9 mouse cellular contexts compared by ENCODE assay signal in the genomic region with DNA sequence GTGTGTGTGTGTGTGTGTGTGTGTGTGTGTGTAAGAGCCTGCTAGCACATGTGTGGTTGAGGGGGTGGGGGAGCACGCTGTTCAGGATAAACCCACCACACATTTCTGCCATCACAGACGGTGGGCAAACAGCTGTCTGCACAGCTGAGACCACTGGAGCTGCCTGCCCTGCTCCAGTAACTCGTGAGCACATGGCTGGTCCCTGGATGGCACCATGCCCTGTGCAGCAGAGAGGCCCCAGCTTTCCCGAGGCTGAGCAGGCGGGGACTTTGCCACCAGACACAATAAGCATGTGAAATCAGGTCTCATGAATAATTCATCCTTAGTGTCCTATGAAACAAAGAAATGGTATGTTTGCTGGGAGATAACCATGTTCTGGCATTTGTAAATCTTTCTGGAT.
DNase-seq lines count a peak whose midpoint lies in the region; ATAC-seq lines count a peak whose summit lies in the region.
"Had no signal": no experiment of that assay in that cellular context is flagged by ENCODE, and none has a peak within 500 bp of the region (broad histone marks: within the 10 kb centered on the region; RNA-seq: fewer than 3 reads in every experiment).

No protein-coding gene starts in this region.

- intact Hi-C loops in gastrocnemius, postnatal 14 days (cut with DNase I; ENCODE audit: low total_unique reads), result loop anchor here (2.0 to 10.0 kb wide), 2 partner anchors 975 to 1017 kb away; no protein-coding TSS in a partner anchor
- intact Hi-C loops in gastrocnemius, postnatal 36 days (cut with DNase I), result loop anchor here (5.0 to 10.0 kb wide), 3 partner anchors 747 to 1367 kb away; no protein-coding TSS in a partner anchor

- peaks cover 29% of the 10 kb centered on the region for H3K4me1 ChIP-seq in limb, embryonic 15.5 days

- no peak overlapping the region for H3K4me2 ChIP-seq in limb, embryonic 15.5 days
- H3K4me2 ChIP-seq: limb, embryonic 12.5 days had no signal

- no peak overlapping the region for H3K4me3 ChIP-seq in limb, embryonic 15.5 days
- H3K4me3 ChIP-seq: limb, embryonic 12.5 days had no signal

- no peaks in the 10 kb centered on the region for H3K9me3 ChIP-seq in limb, embryonic 15.5 days
- H3K9me3 ChIP-seq: limb, embryonic 12.5 days had no signal

- H3K27me3 ChIP-seq in limb, embryonic 15.5 days, result no peaks in the 10 kb centered on the region
- H3K27me3 ChIP-seq: limb, embryonic 12.5 days had no signal

- ATAC-seq in limb, embryonic 15.5 days (ENCODE audit: insufficient number of reproducible peaks, low FRiP score, low TSS enrichment, low read depth), result 0 out of 2 replicates have a peak, but pooled peaks have one; percentile 38
- ATAC-seq in activated CD4-positive, CD25-positive, alpha-beta regulatory T cell, adult 4 months, result no peak

- DNase-seq in gastrocnemius, postnatal 14 days, result peak; percentile 54
- no peak for DNase-seq in gastrocnemius, postnatal 36 days
- DNase-seq in cerebellum, adult 8-10 months, result peak; percentile 48
- DNase-seq in heart, postnatal 4 days, result peak; percentile 61
- no peak for DNase-seq in testis, postnatal 14 days (ENCODE audit: low spot score)
- no peak for DNase-seq in spleen, postnatal 14 days (ENCODE audit: low spot score in 2 of 2)

- 25% methylated on average over 5 of the region's 5 CpGs for WGBS in limb, embryonic 15.5 days

- H3K9ac ChIP-seq in limb, embryonic 15.5 days, result no peak overlapping the region
- H3K9ac ChIP-seq: limb, embryonic 12.5 days had no signal

- H3K36me3 ChIP-seq in limb, embryonic 15.5 days, result no peaks in the 10 kb centered on the region
- H3K36me3 ChIP-seq: limb, embryonic 12.5 days had no signal

- H3K27ac ChIP-seq in limb, embryonic 15.5 days, result 0 out of 2 replicates have a peak overlapping the region, but pooled peaks have one; percentile 33
- H3K27ac ChIP-seq: limb, embryonic 12.5 days had no signal

Comparison
In these comparisons a context has a peak if more than half of its experiments do, and no peak if none do; other contexts are left out.
1. DNase-seq: peak in gastrocnemius, postnatal 14 days (single experiment), cerebellum, adult 8-10 months (single experiment) and heart, postnatal 4 days (single experiment); none in gastrocnemius, postnatal 36 days (0 of 2), testis, postnatal 14 days (single experiment) and spleen, postnatal 14 days (0 of 2).